Mouse (Mus musculus) ES-Bruce4 (cell line): ENCODE results near the gene Fam71e2.

Source experiments
- CTCF ChIP-seq: IDR thresholded peaks from one replicate; pipeline ENCODE4 v1.8.1; 2011; ENCODE audit warnings: low read depth, low read length
- EP300 ChIP-seq: IDR thresholded peaks from 2 replicates; pipeline ENCODE4 v1.6.1; 2011; ENCODE audit warnings: low read depth, low read length; ENCODE audit not compliant: insufficient read depth
- POLR2A ChIP-seq: IDR thresholded peaks from one replicate; pipeline ENCODE4 v1.8.1; 2011; ENCODE audit warnings: low read length; ENCODE audit not compliant: insufficient read depth

DNA sequence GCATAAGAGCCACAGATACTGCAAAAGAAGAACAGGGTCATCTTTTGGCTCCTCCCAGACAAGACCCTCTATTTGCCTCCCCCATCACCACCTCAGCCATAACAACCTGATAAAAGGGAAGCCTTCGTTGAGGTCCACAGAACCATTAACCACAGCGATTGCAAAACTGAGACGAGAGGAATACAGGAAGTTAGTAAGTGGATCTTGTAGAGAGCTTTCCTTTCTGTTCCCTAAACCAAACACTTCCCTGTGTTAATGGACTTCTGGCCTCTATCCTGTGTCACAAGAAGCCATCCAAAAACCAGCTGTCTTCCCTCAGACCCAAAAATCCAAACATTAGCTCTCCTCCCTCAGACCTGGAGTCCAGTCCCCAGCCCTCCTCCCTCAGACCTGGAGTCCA, 46.7 kb downstream of the Fam71e2 start:
- TF ChIP-seq EP300: no peak
- TF ChIP-seq POLR2A: no peak
- TF ChIP-seq CTCF: no peak
